Comparison of ENCODE assay signal across 8 mouse cellular contexts in the genomic region with DNA sequence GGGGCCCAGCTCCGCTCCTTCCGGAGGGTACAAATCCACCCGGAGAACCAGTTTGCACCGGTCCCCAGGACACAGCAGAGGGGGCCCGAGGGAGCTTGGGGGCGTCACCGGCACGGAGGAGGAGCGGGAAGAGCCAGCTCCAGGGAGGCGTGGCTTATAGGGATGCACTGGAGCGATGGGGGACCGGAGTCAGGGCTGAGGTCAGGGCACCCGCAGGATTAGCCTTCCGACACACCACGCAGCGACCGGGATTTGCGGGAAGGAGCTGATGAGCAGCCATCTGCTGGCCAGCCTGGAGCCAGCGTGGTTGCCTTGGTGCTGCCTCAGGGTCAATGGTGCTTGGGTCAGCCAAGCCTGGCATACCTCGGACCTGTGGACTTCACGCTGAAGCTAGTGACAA. TPM values are rescaled to one million over a fixed set of nuclear protein-coding genes. Genes with fewer than 3 reads are reported as not detected.
A peak's percentile ranks its signal among the peaks of the same experiment; 100 is the strongest.
DNase-seq lines count a peak whose midpoint lies in the region; ATAC-seq and TF ChIP-seq lines count a peak whose summit lies in the region.

No protein-coding gene starts in this region.

- peak overlapping the region; percentile 48; the same call in 1 of the 2 replicates for H3K9ac ChIP-seq in ES-E14 (ENCODE audit: insufficient read depth, low read depth, low read length, poor library complexity, severe bottlenecking)
- H3K9ac ChIP-seq in embryonic facial prominence, embryonic 11.5 days (replicated peaks; ENCODE audit: low read length): peak overlapping the region; percentile 50
- peak overlapping the region; percentile 57 for H3K9ac ChIP-seq in hindbrain, embryonic 16.5 days (ENCODE audit: low read depth, low read length)
- peak overlapping the region; percentile 50; the same call in 1 of the 2 replicates for H3K9ac ChIP-seq in stomach, postnatal 0 days (ENCODE audit: low read length)

- no peak overlapping the region for H3K27ac ChIP-seq in gastrocnemius, adult 2 months
- peak overlapping the region; percentile 50; the same call in 1 of the 2 replicates for H3K27ac ChIP-seq in ES-E14 (ENCODE audit: insufficient read depth, low read depth, low read length, poor library complexity, severe bottlenecking)
- no peak overlapping the region for H3K27ac ChIP-seq in embryonic facial prominence, embryonic 11.5 days (replicated peaks; ENCODE audit: low read depth, low read length)
- no peak overlapping the region for H3K27ac ChIP-seq in hindbrain, embryonic 16.5 days (ENCODE audit: low read depth, low read length)
- no peak overlapping the region for H3K27ac ChIP-seq in stomach, postnatal 0 days (replicated peaks)

- in situ Hi-C loops in ES-E14 (cut with MboI; ENCODE audit: low sequenced_read_pairs in 2 of 2, unreplicated experiment in 2 of 2): no loop called here

- H3K4me3 ChIP-seq in gastrocnemius, adult 2 months: peak overlapping the region; percentile 66
- H3K4me3 ChIP-seq in ES-E14 (ENCODE audit: insufficient read depth in 1 of 2, low read depth in 1 of 2, low read length in 2 of 2, poor library complexity in 1 of 2, severe bottlenecking in 1 of 2): peak overlapping the region; percentile 51 to 57
- peak overlapping the region; percentile 32 for H3K4me3 ChIP-seq in embryonic facial prominence, embryonic 11.5 days (ENCODE audit: low read depth, low read length)
- H3K4me3 ChIP-seq in hindbrain, embryonic 16.5 days (ENCODE audit: low read length): peak overlapping the region; percentile 45
- peak overlapping the region; percentile 28; the same call in 1 of the 2 replicates for H3K4me3 ChIP-seq in stomach, postnatal 0 days (ENCODE audit: low read depth, low read length)

- peak overlapping the region; percentile 67 for H3K4me2 ChIP-seq in embryonic facial prominence, embryonic 11.5 days (ENCODE audit: low read depth, low read length)
- H3K4me2 ChIP-seq in hindbrain, embryonic 16.5 days (ENCODE audit: low read length): peak overlapping the region; percentile 79
- H3K4me2 ChIP-seq in stomach, postnatal 0 days (replicated peaks; ENCODE audit: low read depth): peak overlapping the region; percentile 56

- peaks cover 2 to 7% of the 10 kb centered on the region in 2 experiments; a peak in 2 of 4 replicates for H3K4me1 ChIP-seq in ES-E14 (ENCODE audit: control insufficient read depth in 2 of 2, insufficient read depth in 2 of 2, low read length in 2 of 2, poor library complexity in 1 of 2)
- H3K4me1 ChIP-seq in embryonic facial prominence, embryonic 11.5 days (ENCODE audit: control insufficient read depth, insufficient read depth, low read length): no peaks in the 10 kb centered on the region
- H3K4me1 ChIP-seq in hindbrain, embryonic 16.5 days (ENCODE audit: control insufficient read depth, insufficient read depth, low read depth, low read length): peaks cover 10% of the 10 kb centered on the region
- H3K4me1 ChIP-seq in stomach, postnatal 0 days (replicated peaks; ENCODE audit: control insufficient read depth, insufficient read depth): no peaks in the 10 kb centered on the region

- 0% methylated on average over 21 of the region's 21 CpGs for WGBS in embryonic facial prominence, embryonic 11.5 days
- 1% methylated on average over 20 of the region's 21 CpGs for WGBS in hindbrain, embryonic 16.5 days
- 5% methylated on average over 21 of the region's 21 CpGs for WGBS in stomach, postnatal 0 days

- TF ChIP-seq CTCF in gastrocnemius, adult 2 months (IDR thresholded peaks at IDR 0.05): no peak
- TF ChIP-seq CTCF in stomach, postnatal 0 days (IDR thresholded peaks at IDR 0.05; ENCODE audit: low read depth): 0 out of 2 replicates have a peak, but pooled peaks have one; percentile 3

- no peaks in the 10 kb centered on the region for H3K9me3 ChIP-seq in ES-E14 (ENCODE audit: control insufficient read depth, insufficient read depth, low read depth, low read length)
- no peaks in the 10 kb centered on the region for H3K9me3 ChIP-seq in embryonic facial prominence, embryonic 11.5 days (replicated peaks; ENCODE audit: control insufficient read depth, low read length)
- H3K9me3 ChIP-seq in hindbrain, embryonic 16.5 days (ENCODE audit: control insufficient read depth, low read length): no peaks in the 10 kb centered on the region
- no peaks in the 10 kb centered on the region for H3K9me3 ChIP-seq in stomach, postnatal 0 days (ENCODE audit: control insufficient read depth, low read length)

- TF ChIP-seq EP300 in stomach, postnatal 0 days (optimal IDR thresholded peaks at IDR 0.05): no peak

- no peaks in the 10 kb centered on the region for H3K36me3 ChIP-seq in ES-E14 (ENCODE audit: control insufficient read depth, insufficient read depth, low read length, poor library complexity, severe bottlenecking)
- H3K36me3 ChIP-seq in embryonic facial prominence, embryonic 11.5 days (replicated peaks; ENCODE audit: control insufficient read depth, insufficient read depth, low read depth, low read length): no peaks in the 10 kb centered on the region
- H3K36me3 ChIP-seq in hindbrain, embryonic 16.5 days (ENCODE audit: control insufficient read depth, insufficient read depth, low read length): no peaks in the 10 kb centered on the region
- no peaks in the 10 kb centered on the region for H3K36me3 ChIP-seq in stomach, postnatal 0 days (ENCODE audit: control insufficient read depth, insufficient read depth, low read length)

- no peaks in the 10 kb centered on the region for H3K27me3 ChIP-seq in embryonic facial prominence, embryonic 11.5 days (ENCODE audit: control insufficient read depth, insufficient read depth, low read length)
- H3K27me3 ChIP-seq in hindbrain, embryonic 16.5 days (replicated peaks; ENCODE audit: control insufficient read depth, insufficient read depth, low read length): no peaks in the 10 kb centered on the region
- no peaks in the 10 kb centered on the region for H3K27me3 ChIP-seq in stomach, postnatal 0 days (ENCODE audit: control insufficient read depth, insufficient read depth, low read length)

- ATAC-seq in embryonic facial prominence, embryonic 11.5 days (replicated peaks; ENCODE audit: insufficient number of reproducible peaks, low FRiP score, low TSS enrichment, low read depth): peak; percentile 71
- ATAC-seq in hindbrain, embryonic 16.5 days: peak; percentile 82
- peak; percentile 80 for ATAC-seq in stomach, postnatal 0 days (ENCODE audit: low FRiP score, low TSS enrichment)

- peak; percentile 34 for DNase-seq in gastrocnemius, adult 2 months
- no peak for DNase-seq in gastrocnemius, adult 8-10 months (ENCODE audit: low spot score in 2 of 2)
- DNase-seq in ES-E14 (ENCODE audit: low read depth, low spot score): peak; percentile 72
- peak; percentile 73 for DNase-seq in embryonic facial prominence, embryonic 11.5 days (ENCODE audit: low spot score)
- peak; percentile 76 for DNase-seq in lung, postnatal 10 days
- DNase-seq in stomach, postnatal 0 days (ENCODE audit: low spot score): peak; percentile 47
- no peak for DNase-seq in spleen, adult 18-20 months

- intact Hi-C loops in gastrocnemius, adult 2 months (cut with DNase I): no loop called here

TF ChIP-seq in ES-E14, 5 proteins besides CTCF, POLR2A, EP300 and RAD21:
- TF ChIP-seq ZC3H11A (IDR thresholded peaks at IDR 0.05; ENCODE audit: borderline replicate concordance, low read depth, low read length) (no peak), ZNF384 (IDR thresholded peaks at IDR 0.05; ENCODE audit: low read depth, low read length) (no peak), MAFK (IDR thresholded peaks at IDR 0.05; ENCODE audit: insufficient read depth, low read depth, low read length) (no peak), CHD2 (IDR thresholded peaks at IDR 0.05; ENCODE audit: low read depth, low read length) (no peak), HCFC1 (IDR thresholded peaks at IDR 0.05; ENCODE audit: borderline replicate concordance, insufficient read depth, low read length) (no peak)

RNA-seq across cellular contexts. Expression of a gene that starts 19.6 kb away (rescaled TPM):
- 100 to 1,000 TPM; 314 to 379 TPM for total RNA-seq in gastrocnemius, adult 2 months (2021)
- total RNA-seq in gastrocnemius, adult 8-10 months (2022): 100 to 1,000 TPM; 274 to 310 (median 289) TPM
- total RNA-seq in ES-E14 (2012; rRNA removed): 503 and 657 TPM in 2 replicates
- 3,882 and 3,910 TPM in 2 replicates for polyA plus RNA-seq in embryonic facial prominence, embryonic 11.5 days (2014; fragmentation: Nextera tagmentation; extraction: Ambion mirVana)
- polyA plus RNA-seq in hindbrain, embryonic 16.5 days (2015; fragmentation: Nextera tagmentation; extraction: Ambion mirVana): 2,228 and 2,423 TPM in 2 replicates
- polyA plus RNA-seq in stomach, postnatal 0 days (2015; fragmentation: Nextera tagmentation; extraction: Ambion mirVana): 1,633 and 1,693 TPM in 2 replicates

RNA-seq across cellular contexts. Expression of a gene that starts 56.8 kb away (rescaled TPM):
- total RNA-seq in gastrocnemius, adult 2 months (2021): 1 to 10 TPM; 7.4 to 7.8 TPM
- 1 to 10 TPM; 6.8 to 8.4 (median 7.6) TPM for total RNA-seq in gastrocnemius, adult 8-10 months (2022)
- 39.6 and 41.2 TPM in 2 replicates for total RNA-seq in ES-E14 (2012; rRNA removed)
- polyA plus RNA-seq in embryonic facial prominence, embryonic 11.5 days (2014; fragmentation: Nextera tagmentation; extraction: Ambion mirVana): 38.2 and 38.6 TPM in 2 replicates
- 28.7 and 32.2 TPM in 2 replicates for polyA plus RNA-seq in hindbrain, embryonic 16.5 days (2015; fragmentation: Nextera tagmentation; extraction: Ambion mirVana)
- 18.8 and 20.0 TPM in 2 replicates for polyA plus RNA-seq in stomach, postnatal 0 days (2015; fragmentation: Nextera tagmentation; extraction: Ambion mirVana)

Comparison
In these comparisons a context has a peak if more than half of its experiments do, and no peak if none do; other contexts are left out.
1. DNase-seq: peak in gastrocnemius, adult 2 months (single experiment), ES-E14 (single experiment), embryonic facial prominence, embryonic 11.5 days (single experiment), lung, postnatal 10 days (single experiment) and stomach, postnatal 0 days (single experiment); none in gastrocnemius, adult 8-10 months (0 of 2) and spleen, adult 18-20 months (0 of 2).
2. Peak in every context shown above with its lines, with median percentiles within 50 percentile points of each other: H3K4me3 ChIP-seq, H3K9ac ChIP-seq, ATAC-seq and H3K4me2 ChIP-seq.